Mouse (Mus musculus) megakaryocyte, embryonic 14.5 days (primary cell): ENCODE measurements around the gene Tmem208.

Experiments
- FLI1 ChIP-seq: IDR thresholded peaks from 2 replicates; pipeline ENCODE4 v1.6.1; 2012; ENCODE audit warnings: low read length, inconsistent platforms, mixed read lengths
- GATA1 ChIP-seq: IDR thresholded peaks from 3 replicates; pipeline ENCODE4 v1.6.1; 2012; ENCODE audit warnings: mixed read lengths, low read length, inconsistent platforms, borderline replicate concordance

DNA sequence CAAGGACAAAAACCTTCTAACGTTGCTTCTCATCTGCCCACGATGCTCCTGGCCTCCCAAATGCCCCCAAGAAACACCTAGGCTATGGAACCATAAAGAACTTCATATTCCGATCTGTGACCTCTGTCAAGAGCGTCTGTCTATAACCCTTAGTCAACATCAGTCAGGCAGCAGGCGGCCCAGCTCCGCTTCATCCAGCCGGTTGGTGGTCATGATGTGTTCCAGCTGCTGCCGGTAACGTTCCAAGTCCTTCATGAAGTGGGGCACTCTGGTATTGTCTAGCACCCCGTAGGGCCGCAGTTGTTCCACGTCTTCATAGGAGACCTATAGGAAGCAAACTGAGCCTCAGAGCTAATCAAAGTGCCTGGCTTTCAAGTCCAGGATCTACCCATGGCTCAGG is 44.3 kb upstream of the Tmem208 start:
- TF ChIP-seq GATA1 (no peak), FLI1 (no peak)
